In the genomic region with DNA sequence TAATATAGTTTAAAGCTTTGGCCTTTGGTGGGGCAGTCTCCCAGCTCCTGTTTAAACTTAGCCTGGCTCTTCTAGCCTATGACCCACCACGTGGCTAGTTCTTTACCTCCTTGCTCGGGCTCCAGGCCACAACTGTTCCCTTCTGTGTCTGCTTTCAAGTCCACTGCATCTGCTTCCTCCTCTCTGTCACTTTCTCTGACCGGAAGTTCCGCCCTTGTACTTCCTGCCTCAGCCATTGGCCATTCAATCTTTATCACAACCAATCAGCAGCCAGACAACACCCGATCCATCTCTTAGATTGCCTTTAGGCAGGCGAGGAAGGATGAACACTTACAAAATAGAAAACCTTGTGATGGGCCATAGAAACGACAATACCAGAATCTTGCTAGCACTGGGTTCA, we compare ENCODE assay signal across 23 mouse cellular contexts. TPM values are rescaled to one million over a fixed set of nuclear protein-coding genes. Genes with fewer than 3 reads are reported as not detected.
"Had no signal": no experiment of that assay in that cellular context is flagged by ENCODE, and none has a peak within 500 bp of the region (broad histone marks: within the 10 kb centered on the region; RNA-seq: fewer than 3 reads in every experiment).

No protein-coding gene starts in this region.

- H3K9ac ChIP-seq: limb, embryonic 12.5 days; liver, embryonic 13.5 days; liver, postnatal 0 days; midbrain, embryonic 13.5 days; neural tube, embryonic 15.5 days had no signal

- H3K9me3 ChIP-seq: limb, embryonic 12.5 days; liver, embryonic 13.5 days; midbrain, embryonic 13.5 days; neural tube, embryonic 15.5 days had no signal

- DNase-seq: kidney, adult 9 months; kidney, postnatal 36 days; layer of hippocampus, adult 9-11 months; layer of hippocampus, postnatal 36 days; liver; liver, embryonic 13.5 days; liver, postnatal 0 days; right cerebral cortex, adult 18-20 months; right cerebral cortex, postnatal 25 days; thymus, postnatal 36 days had no signal

- H3K4me1 ChIP-seq: liver, embryonic 13.5 days; midbrain, embryonic 13.5 days; neural tube, embryonic 15.5 days had no signal

- H3K4me2 ChIP-seq: limb, embryonic 12.5 days; liver, embryonic 13.5 days; midbrain, embryonic 13.5 days; neural tube, embryonic 15.5 days had no signal

- H3K4me3 ChIP-seq: limb, embryonic 12.5 days; liver, embryonic 13.5 days; midbrain, embryonic 13.5 days; neural tube, embryonic 15.5 days had no signal

- H3K27me3 ChIP-seq: limb, embryonic 12.5 days; liver, embryonic 13.5 days; midbrain, embryonic 13.5 days; neural tube, embryonic 15.5 days had no signal

- H3K36me3 ChIP-seq: limb, embryonic 12.5 days; liver, embryonic 13.5 days; midbrain, embryonic 13.5 days; neural tube, embryonic 15.5 days had no signal

- H3K27ac ChIP-seq: kidney, postnatal 0 days; limb, embryonic 12.5 days; liver, embryonic 13.5 days; midbrain, embryonic 13.5 days; neural tube, embryonic 15.5 days had no signal

RNA-seq across cellular contexts. Expression of a gene that starts 58.1 kb away (rescaled TPM):
- total RNA-seq: layer of hippocampus, adult 18-20 months; layer of hippocampus, postnatal 36 days; left cerebral cortex, postnatal 36 days; megakaryocyte progenitor cell, adult 5-6 weeks; midbrain, postnatal 0 days had no signal
- polyA plus RNA-seq: kidney, postnatal 0 days; limb, embryonic 12.5 days; liver, embryonic 13.5 days; liver, postnatal 0 days; lung, embryonic 16.5 days; midbrain, embryonic 13.5 days; midbrain, postnatal 0 days; neural tube, embryonic 11.5 days; neural tube, embryonic 15.5 days; small intestine, adult 2 months; stomach, embryonic 14.5 days; thymus, postnatal 0 days had no signal
